24 mouse cellular contexts compared by ENCODE assay signal in genomic region chr11:92967288-92967687, GRCm38 (mm10).
DNase-seq lines count a peak whose midpoint lies in the region; ATAC-seq and TF ChIP-seq lines count a peak whose summit lies in the region.
"Had no signal": no experiment of that assay in that cellular context is flagged by ENCODE, and none has a peak within 500 bp of the region (broad histone marks: within the 10 kb centered on the region; RNA-seq: fewer than 3 reads in every experiment).

No protein-coding gene starts in this region.

- H3K27ac ChIP-seq in forebrain, embryonic 14.5 days (ENCODE audit: low read depth, low read length): no peak overlapping the region
- no peak overlapping the region for H3K27ac ChIP-seq in forebrain, embryonic 16.5 days (ENCODE audit: low read length)
- no peak overlapping the region for H3K27ac ChIP-seq in layer of hippocampus, adult 2 months
- H3K27ac ChIP-seq: embryonic facial prominence, embryonic 12.5 days; hindbrain, embryonic 13.5 days; limb, embryonic 13.5 days; liver, embryonic 13.5 days; lung, embryonic 15.5 days; neural tube, embryonic 15.5 days had no signal

- WGBS in forebrain, embryonic 14.5 days: 82% methylated on average over 1 of the region's 1 CpGs
- 69% methylated on average over 1 of the region's 1 CpGs for WGBS in forebrain, embryonic 16.5 days

- H3K4me2 ChIP-seq in forebrain, embryonic 14.5 days (ENCODE audit: low read length): no peak overlapping the region
- no peak overlapping the region for H3K4me2 ChIP-seq in forebrain, embryonic 16.5 days (ENCODE audit: low read length)
- H3K4me2 ChIP-seq: embryonic facial prominence, embryonic 12.5 days; heart, embryonic 11.5 days; hindbrain, embryonic 13.5 days; limb, embryonic 13.5 days; liver, embryonic 13.5 days; lung, embryonic 15.5 days; midbrain, embryonic 11.5 days; neural tube, embryonic 15.5 days had no signal

- no peak for ATAC-seq in forebrain, embryonic 14.5 days
- no peak for ATAC-seq in forebrain, embryonic 16.5 days
- no peak for ATAC-seq in erythroblast, adult 5-6 weeks (replicated peaks; ENCODE audit: low FRiP score, poor library complexity, severe bottlenecking)
- ATAC-seq: Patski had no signal

- H3K36me3 ChIP-seq in forebrain, embryonic 14.5 days (ENCODE audit: control insufficient read depth, insufficient read depth, low read length): no peaks in the 10 kb centered on the region
- no peaks in the 10 kb centered on the region for H3K36me3 ChIP-seq in forebrain, embryonic 16.5 days (ENCODE audit: control insufficient read depth, insufficient read depth)
- H3K36me3 ChIP-seq in E14TG2a.4 (ENCODE audit: insufficient read depth, low read length): no peaks in the 10 kb centered on the region
- H3K36me3 ChIP-seq: embryonic facial prominence, embryonic 12.5 days; hindbrain, embryonic 13.5 days; limb, embryonic 13.5 days; liver, embryonic 13.5 days; lung, embryonic 15.5 days; neural tube, embryonic 15.5 days had no signal

- no peak overlapping the region for H3K4me3 ChIP-seq in forebrain, embryonic 14.5 days (ENCODE audit: low read depth, low read length)
- no peak overlapping the region for H3K4me3 ChIP-seq in forebrain, embryonic 16.5 days (replicated peaks; ENCODE audit: low read length)
- H3K4me3 ChIP-seq in layer of hippocampus, adult 2 months: no peak overlapping the region
- H3K4me3 ChIP-seq in E14TG2a.4 (replicated peaks; ENCODE audit: low read length): no peak overlapping the region
- H3K4me3 ChIP-seq: embryonic facial prominence, embryonic 12.5 days; hindbrain, embryonic 13.5 days; limb, embryonic 13.5 days; liver, embryonic 13.5 days; lung, embryonic 15.5 days; neural tube, embryonic 15.5 days had no signal

- TF ChIP-seq CTCF in layer of hippocampus, adult 2 months (conservative IDR thresholded peaks at IDR 0.05): peak; percentile 76
- TF ChIP-seq CTCF in E14TG2a.4 (conservative IDR thresholded peaks at IDR 0.05; ENCODE audit: low read length): peak; percentile 33

- H3K9me3 ChIP-seq in forebrain, embryonic 14.5 days (replicated peaks; ENCODE audit: control insufficient read depth, low read length): no peaks in the 10 kb centered on the region
- H3K9me3 ChIP-seq in forebrain, embryonic 16.5 days (ENCODE audit: control insufficient read depth, low read length): no peaks in the 10 kb centered on the region
- no peaks in the 10 kb centered on the region for H3K9me3 ChIP-seq in E14TG2a.4 (ENCODE audit: low read length)
- H3K9me3 ChIP-seq: embryonic facial prominence, embryonic 12.5 days; hindbrain, embryonic 13.5 days; limb, embryonic 13.5 days; liver, embryonic 13.5 days; lung, embryonic 15.5 days; neural tube, embryonic 15.5 days had no signal

- no peaks in the 10 kb centered on the region for H3K27me3 ChIP-seq in forebrain, embryonic 14.5 days (replicated peaks; ENCODE audit: control insufficient read depth, insufficient read depth, low read length)
- H3K27me3 ChIP-seq in forebrain, embryonic 16.5 days (replicated peaks; ENCODE audit: control insufficient read depth, insufficient read depth, low read length): no peaks in the 10 kb centered on the region
- H3K27me3 ChIP-seq in E14TG2a.4 (ENCODE audit: insufficient read depth, low read length): no peaks in the 10 kb centered on the region
- H3K27me3 ChIP-seq: embryonic facial prominence, embryonic 12.5 days; hindbrain, embryonic 13.5 days; limb, embryonic 13.5 days; liver, embryonic 13.5 days; lung, embryonic 15.5 days; neural tube, embryonic 15.5 days; Patski had no signal

- no peak overlapping the region for H3K9ac ChIP-seq in forebrain, embryonic 14.5 days (ENCODE audit: low read length)
- no peak overlapping the region for H3K9ac ChIP-seq in forebrain, embryonic 16.5 days (replicated peaks; ENCODE audit: low read depth, low read length)
- H3K9ac ChIP-seq: embryonic facial prominence, embryonic 12.5 days; hindbrain, embryonic 13.5 days; limb, embryonic 13.5 days; liver, embryonic 13.5 days; lung, embryonic 15.5 days; neural tube, embryonic 15.5 days had no signal

- peak; percentile 19 for DNase-seq in forebrain, embryonic 14.5 days (ENCODE audit: low spot score)
- no peak for DNase-seq in layer of hippocampus, adult 2 months (ENCODE audit: low spot score in 2 of 2)
- no peak for DNase-seq in layer of hippocampus, adult 11-12 months (ENCODE audit: low spot score)
- peak; percentile 2 for DNase-seq in ZHBTc4 (ENCODE audit: low read depth, low spot score)
- DNase-seq in thymus, postnatal 14 days: no peak
- DNase-seq: adrenal gland, postnatal 14 days; B cell, adult 2 months; cerebellum, adult 11-12 months; cerebellum, postnatal 36 days; heart, postnatal 10 days; kidney, postnatal 14 days; liver, embryonic 13.5 days; right cerebral cortex, postnatal 4 days had no signal

- no peaks in the 10 kb centered on the region for H3K4me1 ChIP-seq in forebrain, embryonic 14.5 days (ENCODE audit: control insufficient read depth, insufficient read depth, low read length)
- H3K4me1 ChIP-seq in forebrain, embryonic 16.5 days (replicated peaks; ENCODE audit: control insufficient read depth, insufficient read depth, low read length): no peaks in the 10 kb centered on the region
- no peaks in the 10 kb centered on the region for H3K4me1 ChIP-seq in E14TG2a.4 (replicated peaks; ENCODE audit: low read depth, low read length)
- H3K4me1 ChIP-seq: embryonic facial prominence, embryonic 12.5 days; hindbrain, embryonic 13.5 days; limb, embryonic 13.5 days; liver, embryonic 13.5 days; lung, embryonic 15.5 days; neural tube, embryonic 15.5 days had no signal

Comparison
In these comparisons a context has a peak if more than half of its experiments do, and no peak if none do; other contexts are left out.
1. DNase-seq: peak in forebrain, embryonic 14.5 days (single experiment) and ZHBTc4 (single experiment); none in layer of hippocampus, adult 2 months (0 of 2), layer of hippocampus, adult 11-12 months (single experiment) and thymus, postnatal 14 days (single experiment).